Mouse (Mus musculus): ENCODE measurements around the gene Fcgr2b.
"Not testable (repeated sequence)": the region's sequence is repeated elsewhere in the genome, so short reads cannot be mapped to it uniquely, and the experiment has no call there.

Gene Fcgr2b

DNA sequence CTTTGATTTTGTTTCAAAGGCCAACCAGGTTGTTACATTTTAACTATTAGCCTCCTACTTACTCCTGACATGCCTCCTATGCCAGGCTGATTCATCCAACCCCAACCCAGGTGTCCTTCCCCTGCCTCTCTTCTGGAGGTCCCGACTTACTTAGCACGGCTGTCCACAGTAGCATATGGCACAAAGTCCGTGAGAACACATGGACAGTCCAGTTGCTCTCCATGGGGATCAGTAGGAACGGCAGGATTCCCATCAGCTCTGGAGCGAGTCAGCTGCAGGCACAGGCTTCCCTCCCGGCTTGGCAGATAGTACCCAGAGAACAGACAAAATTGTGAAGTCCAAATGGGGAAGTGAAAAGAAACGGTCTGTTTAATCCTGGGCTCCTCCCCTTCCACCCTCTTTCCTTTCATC lies 591 bp downstream of the Fcgr2b start:
- DNase-seq (ENCODE audit: extremely low read depth, low read depth) = peak; percentile 80

DNA sequence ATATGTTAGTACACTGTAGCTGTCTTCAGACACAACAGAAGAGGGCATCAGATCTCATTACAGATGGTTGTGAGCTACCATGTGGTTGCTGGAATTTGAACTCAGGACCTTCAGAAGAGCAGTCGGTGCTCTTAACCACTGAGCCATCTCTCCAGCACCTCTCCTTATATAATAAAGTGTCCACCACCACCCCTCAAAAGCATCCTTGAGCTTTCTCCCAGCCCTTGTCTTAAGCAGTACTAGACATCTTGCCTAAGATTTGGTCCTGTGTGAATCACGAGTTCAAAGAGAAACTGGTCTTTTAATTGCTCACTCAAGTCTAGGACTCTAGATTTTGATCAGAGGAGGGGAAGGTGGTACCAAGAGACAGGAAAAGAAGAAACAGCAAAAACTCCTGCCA lies 997 bp downstream of the Fcgr2b start:
- DNase-seq (ENCODE audit: extremely low read depth, low read depth) = not testable (repeated sequence)

DNA sequence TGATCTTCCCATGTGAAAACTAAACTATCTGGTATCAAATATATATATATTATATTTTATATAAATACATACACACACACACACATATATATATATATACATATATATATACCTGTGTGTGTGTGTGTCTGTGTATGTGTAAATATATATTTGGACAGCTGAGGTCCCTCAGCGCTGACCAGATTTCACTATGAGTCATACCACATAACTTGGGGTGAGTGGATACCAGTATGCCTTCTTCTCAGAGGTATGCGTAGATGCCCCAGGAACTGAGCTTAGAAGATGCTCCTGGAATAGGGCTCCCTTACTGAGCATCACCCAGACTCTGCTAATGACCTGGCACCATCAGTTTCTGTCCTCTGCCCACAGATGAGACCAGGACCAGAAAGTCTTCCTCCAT lies 1.6 kb downstream of the Fcgr2b start:
- no peak for DNase-seq (ENCODE audit: extremely low read depth, low read depth)

DNA sequence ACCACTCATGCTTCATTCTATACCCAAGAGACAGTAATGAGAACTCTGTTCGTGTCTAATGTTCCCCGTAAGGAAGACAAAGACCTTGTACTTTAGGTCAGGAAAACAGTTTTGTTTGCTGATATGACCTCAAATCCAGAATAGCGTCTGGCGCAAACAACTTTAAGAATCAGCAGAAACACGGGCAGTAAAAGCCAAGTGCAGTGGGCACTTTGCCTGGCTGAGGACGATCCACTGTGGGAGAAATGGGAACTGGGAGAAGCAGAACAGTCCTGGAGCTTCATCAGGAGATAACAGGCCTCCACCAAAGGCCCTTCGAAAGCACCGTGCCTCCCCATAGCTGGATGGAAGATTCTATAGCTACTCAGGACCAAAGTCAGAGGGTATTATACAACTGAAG lies 2.2 kb downstream of the Fcgr2b start:
- no peak for DNase-seq (ENCODE audit: extremely low read depth, low read depth)

DNA sequence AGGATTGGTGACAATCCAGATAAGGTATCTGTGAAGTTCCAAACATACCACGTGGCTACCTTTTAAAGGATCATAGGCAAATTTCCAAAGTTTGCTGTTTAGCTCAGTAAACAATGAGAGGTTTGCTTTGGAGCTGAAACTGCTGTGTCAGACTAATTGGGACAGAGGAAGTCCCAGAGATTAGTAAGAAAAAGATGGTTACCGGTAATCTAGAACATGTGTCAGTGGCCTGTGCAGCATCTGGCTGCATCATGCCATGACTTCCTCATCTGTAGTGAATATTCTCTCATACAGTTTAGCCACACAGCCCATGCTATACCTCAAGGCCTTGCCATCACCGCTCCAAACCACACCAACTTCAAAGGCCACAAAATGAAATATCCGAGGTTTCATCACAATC lies 3.4 kb downstream of the Fcgr2b start:
- no peak for DNase-seq (ENCODE audit: extremely low read depth, low read depth)

DNA sequence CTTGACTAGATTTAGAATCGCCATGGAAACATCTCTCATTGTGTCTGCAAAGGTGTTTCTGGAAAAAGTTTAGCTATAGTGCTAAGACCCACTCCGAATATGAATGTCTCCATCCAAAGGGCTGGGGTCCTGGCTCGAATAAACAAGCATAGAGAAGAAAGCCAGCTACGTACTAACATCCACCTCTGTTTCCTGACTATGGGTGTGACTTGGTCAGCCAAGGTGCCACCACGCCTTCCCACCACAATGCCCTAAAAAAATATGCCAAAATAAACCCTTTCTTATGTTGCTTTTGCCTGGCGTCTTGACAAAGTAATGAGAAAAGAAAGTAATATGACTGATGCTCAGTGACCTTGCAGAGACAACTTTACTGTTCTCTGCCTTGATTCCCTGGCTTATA lies 3.9 kb downstream of the Fcgr2b start:
- no peak for DNase-seq (ENCODE audit: extremely low read depth, low read depth)

DNA sequence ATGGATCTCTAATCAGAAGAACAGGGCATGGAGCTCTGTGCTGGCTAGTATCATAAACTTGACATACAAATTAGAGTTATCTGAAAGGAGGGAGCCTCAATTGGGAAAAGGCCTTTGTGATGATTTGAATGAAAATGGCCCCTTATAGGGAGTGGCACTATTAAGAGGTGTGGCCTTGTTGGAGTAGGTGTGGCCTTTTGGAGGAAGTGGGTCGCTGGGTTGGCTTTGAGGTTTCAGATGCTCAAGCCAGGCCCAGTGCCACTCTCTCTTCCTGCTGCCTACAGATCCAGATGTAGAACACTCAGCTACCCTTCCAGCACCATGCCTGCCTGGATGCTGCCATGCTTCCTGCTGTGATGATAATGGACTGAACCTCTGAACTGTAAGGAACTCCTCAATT lies 7.8 kb downstream of the Fcgr2b start:
- DNase-seq (ENCODE audit: extremely low read depth, low read depth) = no peak

DNA sequence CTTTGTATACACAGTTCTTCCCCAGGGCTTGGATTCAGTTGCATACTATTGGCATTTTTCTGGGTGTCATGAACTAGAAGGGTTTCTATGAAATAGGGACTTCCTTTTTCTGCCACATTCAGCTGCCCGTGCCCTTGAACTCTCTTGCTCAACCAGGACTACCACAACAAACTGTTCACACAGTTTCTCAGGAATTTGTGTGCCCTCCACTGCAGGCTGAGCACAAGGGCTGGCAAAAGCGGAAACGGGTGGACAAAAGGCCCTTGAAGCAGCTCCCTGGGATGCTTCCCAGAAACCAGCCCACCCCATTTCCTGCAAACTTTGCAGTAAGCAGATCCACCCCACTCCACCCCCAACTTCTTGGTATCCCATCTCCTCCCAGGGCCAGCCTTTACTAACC lies 8.8 kb downstream of the Fcgr2b start:
- no peak for DNase-seq (ENCODE audit: extremely low read depth, low read depth)

DNA sequence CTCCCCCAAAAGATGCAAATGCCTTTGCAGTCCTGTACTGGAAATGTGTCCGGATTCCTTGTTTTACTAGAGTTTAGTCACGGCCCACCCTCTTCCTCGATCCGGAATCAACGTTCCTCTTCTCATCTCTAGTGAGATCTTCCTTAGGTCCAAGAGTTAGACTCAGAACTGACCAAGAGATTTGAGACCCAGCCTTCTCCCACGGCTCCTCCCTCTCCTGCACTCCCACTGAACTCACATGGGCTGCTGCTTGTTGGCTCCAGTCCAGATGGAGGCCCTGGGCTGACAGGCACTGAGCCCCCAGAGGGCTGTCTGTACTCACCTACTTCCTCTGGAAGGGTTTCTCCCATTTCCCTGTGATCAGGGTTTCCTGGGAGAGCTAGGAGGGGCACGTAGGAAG lies 13.3 kb downstream of the Fcgr2b start:
- no peak for DNase-seq (ENCODE audit: extremely low read depth, low read depth)

DNA sequence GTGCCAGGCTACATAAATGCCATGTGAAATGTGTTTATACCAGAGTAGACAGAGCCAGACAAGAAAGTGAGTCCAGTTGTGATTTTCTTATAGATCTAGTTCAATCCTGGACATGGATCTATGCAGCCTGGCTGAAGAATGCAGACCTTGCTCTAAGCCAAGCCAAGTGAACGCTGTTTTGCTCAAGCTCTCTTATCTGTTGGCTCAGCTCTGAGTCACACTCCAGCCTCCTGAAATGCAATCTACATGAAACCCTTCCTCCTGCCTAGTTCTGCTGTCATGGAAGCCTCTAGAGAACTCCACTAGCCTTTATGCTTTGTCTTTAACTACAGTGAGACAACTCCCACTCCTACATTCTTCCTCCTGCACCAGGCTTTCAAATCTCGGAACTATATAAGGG lies 14.0 kb downstream of the Fcgr2b start:
- DNase-seq (ENCODE audit: extremely low read depth, low read depth) = no peak

DNA sequence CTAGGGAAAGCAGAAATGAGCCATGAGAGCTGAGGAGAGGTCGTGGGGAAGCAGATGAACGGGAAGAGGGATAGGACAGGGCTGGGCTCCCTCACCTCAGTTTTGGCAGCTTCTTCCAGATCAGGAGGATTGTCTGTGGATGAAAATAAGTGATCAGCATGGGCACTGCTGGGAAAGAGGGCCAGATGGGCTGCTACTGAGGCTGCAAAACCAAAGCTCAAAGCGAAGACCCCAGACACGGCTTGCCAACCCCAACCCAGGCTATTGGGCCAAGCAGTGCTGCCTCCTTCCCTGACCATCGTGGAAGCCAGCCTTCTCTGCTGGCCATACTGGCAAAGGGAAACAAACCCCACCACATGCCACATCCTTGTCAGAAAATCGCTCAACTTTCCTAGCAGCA lies 15.2 kb downstream of the Fcgr2b start:
- no peak for DNase-seq (ENCODE audit: extremely low read depth, low read depth)

DNA sequence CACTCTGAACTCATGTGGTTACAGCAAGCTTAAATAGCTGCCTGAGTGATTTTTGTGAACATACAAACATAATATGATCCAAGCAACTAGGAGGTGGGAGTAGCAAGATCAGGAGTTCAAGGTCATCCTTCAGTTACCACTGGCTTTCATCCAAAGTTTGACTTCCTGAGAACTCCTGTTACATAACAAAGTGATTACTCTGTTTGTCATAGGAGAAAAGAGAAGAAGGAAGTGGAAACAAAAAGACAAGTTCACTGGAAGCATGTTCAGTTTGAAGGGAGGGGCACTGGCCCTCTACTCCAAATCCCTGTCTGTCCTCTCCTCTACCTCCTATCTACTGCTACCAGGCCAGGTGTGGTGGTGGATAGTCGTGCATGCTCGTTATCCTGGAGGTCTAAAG lies 16.6 kb downstream of the Fcgr2b start:
- no peak for DNase-seq (ENCODE audit: extremely low read depth, low read depth)

DNA sequence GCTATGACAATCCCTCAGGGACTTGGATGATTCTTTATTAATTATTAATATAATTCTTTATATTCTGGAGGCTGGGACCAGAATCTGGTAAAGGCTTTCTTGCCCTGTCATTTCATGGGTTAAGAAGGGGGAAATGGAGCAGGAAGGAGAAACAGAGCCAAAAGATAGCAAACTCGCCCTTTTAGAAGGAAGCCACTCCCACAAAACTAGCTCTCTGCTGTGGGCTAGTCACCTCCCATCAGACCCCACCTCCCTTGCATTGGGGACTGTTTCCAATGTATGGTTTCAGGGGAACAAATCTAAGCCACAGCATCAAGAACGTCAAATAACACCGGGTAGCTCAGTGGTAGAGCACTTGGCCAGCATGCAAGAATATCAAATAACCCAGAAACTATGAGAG lies 18.1 kb downstream of the Fcgr2b start:
- no peak for DNase-seq (ENCODE audit: extremely low read depth, low read depth)

DNA sequence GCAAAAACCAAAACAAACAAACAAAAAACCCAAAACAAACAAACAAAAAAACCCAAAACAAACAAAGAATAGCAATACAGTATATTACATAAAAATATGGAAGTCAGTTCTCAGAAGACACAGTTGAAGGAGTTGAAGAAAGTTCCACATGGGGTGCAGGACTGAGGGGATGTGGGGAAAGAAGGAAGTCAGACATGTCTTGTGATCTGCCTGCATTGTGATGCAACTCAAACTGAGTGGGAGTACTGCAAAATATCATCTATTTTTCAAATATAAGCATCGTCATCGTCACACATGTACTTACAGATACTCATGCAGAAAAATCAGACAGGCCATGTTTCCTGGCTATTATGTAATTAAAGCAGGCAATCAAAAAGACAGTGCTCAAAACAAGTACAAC lies 23.2 kb downstream of the Fcgr2b start:
- DNase-seq (ENCODE audit: extremely low read depth, low read depth) = no peak

DNA sequence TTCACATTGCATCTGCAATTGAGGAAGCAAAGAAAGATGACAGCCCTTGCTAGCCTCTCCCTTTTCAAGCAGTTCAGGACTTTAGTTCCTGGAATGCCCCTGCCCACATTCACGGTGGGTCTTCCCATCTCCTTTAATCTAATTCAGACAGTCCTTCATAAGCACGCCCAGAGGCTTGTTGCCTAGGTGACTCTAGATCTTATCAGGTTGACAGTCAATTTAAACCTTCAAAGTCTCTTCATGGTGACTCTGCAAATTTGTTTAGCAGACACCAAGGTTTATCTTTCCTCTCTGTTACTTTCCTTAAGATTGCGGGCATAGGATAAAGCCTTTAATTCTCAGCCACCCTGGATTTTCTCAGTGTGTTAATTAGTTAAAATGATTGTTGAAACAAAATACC lies 25.6 kb downstream of the Fcgr2b start:
- DNase-seq (ENCODE audit: extremely low read depth, low read depth) = peak; percentile 82

DNA sequence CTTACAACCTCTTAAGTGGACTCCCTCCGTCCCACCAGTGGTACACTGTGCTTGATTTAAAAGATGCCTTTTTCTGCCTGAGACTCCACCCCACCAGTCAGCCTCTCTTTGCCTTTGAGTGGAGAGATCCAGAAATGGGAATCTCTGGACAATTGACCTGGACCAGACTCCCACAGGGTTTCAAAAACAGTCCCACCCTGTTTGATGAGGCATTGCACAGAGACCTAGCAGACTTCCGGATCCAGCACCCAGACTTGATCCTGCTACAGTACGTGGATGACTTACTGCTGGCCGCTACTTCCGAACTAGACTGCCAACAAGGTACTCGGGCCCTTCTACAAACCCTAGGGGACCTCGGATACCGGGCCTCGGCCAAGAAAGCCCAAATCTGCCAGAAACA lies 31.4 kb downstream of the Fcgr2b start:
- not testable (repeated sequence) for DNase-seq (ENCODE audit: extremely low read depth, low read depth)

DNA sequence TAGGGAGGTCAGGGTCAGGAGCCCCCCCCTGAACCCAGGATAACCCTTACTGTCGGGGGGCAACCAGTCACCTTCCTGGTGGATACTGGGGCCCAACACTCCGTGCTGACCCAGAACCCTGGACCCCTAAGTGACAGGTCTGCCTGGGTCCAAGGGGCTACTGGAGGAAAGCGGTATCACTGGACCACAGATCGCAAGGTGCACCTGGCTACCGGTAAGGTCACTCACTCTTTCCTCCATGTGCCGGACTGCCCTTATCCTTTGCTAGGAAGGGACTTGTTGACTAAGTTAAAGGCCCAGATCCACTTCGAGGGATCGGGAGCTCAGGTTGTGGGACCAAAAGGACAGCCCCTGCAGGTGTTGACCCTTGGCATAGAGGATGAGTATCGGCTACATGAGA lies 32.2 kb downstream of the Fcgr2b start:
- DNase-seq (ENCODE audit: extremely low read depth, low read depth) = not testable (repeated sequence)

DNA sequence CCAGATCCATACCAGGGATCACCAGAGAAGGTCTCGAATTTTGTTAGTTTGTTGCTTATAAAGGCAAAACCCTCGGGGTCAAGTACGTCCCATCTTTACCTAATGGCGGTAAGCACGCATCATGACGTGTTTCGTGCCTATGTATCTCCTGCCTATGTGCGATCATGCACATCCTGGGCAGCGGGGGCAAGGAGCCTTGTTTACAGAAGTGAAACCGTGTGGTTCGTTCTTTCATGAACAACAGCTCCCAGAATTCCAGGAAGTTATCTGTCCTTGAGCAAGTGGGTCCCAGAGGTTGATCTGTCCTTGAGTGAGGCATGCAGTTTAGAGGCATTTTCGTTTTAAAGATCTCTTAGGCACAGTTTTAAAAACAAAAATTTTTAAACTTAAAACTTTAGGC lies 37.1 kb downstream of the Fcgr2b start:
- DNase-seq (ENCODE audit: extremely low read depth, low read depth) = no peak

DNA sequence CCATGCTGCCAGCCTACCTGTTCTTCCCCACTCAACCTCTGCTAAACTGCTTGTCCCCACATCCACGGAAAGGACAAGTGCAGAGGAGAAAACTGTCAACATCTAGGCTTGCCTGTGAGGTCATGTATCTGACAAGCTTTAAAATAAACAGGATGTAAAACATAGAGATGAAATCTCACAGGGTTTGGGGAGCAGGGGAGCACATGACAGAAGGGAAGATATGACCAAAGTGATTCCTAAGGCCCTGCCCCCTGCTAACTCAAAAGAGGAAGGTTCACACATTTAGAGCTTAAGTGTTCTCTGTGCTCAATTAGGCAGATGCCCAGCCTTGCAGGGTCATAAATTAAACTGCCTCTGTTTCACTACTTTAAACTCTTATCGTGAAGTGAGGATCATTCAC lies 42.0 kb downstream of the Fcgr2b start:
- DNase-seq (ENCODE audit: extremely low read depth, low read depth) = peak; percentile 62

DNA sequence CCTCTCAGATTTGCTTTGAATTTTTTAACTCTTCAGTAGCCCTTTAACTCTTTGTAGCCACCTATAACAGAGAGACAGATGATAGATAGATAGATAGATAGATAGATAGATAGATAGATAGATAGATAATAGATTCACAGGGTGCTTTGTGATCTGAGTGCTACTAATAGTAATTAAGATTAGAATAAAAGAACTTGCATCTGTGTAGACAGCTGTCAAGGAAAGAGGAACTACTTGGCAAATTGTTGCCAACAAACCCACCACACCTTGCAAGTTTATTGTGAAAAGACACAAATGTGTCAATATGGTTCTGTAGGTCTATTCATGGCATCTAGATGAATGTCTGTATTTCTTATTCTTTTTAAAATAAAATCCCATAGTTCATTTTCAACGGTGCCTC lies 42.4 kb downstream of the Fcgr2b start:
- DNase-seq (ENCODE audit: extremely low read depth, low read depth) = peak; percentile 39

DNA sequence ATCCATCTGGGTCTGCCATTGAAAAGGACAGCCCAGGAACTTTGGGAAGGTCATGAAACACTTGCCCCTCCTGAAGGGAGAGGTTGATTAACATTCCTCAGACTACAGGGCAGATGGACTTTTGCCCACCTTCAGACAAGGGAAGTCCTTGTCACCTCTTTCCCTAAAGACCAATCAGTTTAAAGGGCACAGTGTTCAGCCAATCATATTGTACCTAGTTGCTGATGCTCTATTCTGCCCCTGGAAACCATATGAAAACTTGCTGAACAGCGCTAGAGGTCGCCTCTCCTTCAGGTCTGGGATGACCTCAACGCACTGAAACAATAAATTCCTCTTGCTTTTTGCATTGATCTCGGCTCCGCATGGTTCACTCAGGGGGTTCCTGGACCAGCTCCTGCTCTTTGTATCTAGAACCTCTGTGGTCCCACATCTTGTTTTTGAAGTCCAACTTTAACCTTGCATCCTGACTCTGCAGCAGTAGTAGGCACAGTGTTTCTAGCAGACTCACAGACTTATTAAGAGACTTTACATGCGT lies 42.9 kb downstream of the Fcgr2b start:
- no peak for DNase-seq (ENCODE audit: extremely low read depth, low read depth)

DNA sequence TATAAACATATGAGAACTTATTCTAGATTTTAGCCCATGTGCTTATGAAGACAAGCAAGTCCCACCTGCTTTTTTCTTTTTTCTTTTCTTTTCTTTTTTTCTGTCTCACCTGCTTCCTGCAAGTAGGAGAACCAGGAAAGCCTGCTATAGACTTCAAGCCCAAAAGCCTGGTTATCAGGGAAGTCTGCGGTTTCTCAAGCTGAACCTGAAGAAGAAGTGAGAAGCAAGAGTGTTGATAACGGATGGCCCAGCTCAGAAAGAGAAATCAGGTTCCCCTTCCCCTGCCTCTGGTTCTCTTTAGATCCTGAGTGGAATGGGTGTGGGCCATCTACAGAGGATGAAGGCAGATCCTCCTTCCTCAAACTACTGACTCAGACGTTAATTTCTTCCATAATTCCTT lies 44.3 kb downstream of the Fcgr2b start:
- DNase-seq (ENCODE audit: extremely low read depth, low read depth) = peak; percentile 63

DNA sequence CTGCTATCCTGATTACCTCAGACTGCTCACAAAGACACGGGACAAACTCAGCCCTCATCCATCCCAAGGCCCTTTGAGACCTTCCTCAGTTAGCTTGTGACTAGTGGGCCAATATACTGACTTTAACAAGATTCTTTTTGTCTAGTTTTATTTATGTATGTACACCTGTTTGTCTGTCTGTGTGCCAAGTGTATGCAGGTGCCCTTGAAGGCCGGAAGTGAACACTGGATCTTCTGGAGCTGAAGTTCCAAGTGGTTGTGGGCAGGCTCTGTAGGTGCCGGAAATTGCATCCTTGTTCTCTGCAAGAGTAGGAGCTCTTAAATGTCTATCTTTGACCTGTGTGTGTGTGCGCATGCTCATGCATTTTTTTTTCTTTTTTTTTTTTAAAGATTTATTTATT lies 47.1 kb downstream of the Fcgr2b start:
- DNase-seq (ENCODE audit: extremely low read depth, low read depth) = no peak

DNA sequence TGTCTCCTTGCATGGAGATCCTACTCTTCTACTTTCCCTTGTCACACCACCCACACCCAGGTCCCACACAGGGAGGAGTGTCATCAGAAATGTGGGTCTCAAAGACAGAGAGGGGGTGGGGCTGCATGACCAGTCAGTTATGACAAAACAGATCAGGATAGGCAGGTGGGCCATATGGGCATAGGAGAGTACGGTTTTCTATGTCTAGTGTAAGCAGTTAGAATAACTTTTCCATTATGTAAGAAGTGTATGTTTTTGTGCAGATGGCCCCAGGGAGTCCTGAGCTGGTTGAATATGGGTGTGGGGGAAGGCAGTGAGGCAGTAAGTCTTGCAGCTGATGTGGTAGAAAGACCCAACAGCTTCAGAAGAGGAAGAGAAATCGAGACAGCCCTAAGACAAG lies 47.9 kb downstream of the Fcgr2b start:
- DNase-seq (ENCODE audit: extremely low read depth, low read depth) = no peak
